Mouse (Mus musculus) regulatory T cell (primary cell): ENCODE measurements at regions not wholly inside any gene's neighbourhood (a gene's known extent, or its start where the extent isn't known, plus 50 kb on each side); places are given as distances from the start of the nearest gene placed in this dataset.

ENCODE experiments used
- in situ Hi-C: fragments of 300-600 bp; cut with MboI, MseI; formaldehyde crosslinking; loops from one replicate; pipeline ENCODE4 v1.15.1; 2025; ENCODE audit warnings: high pct_unique_total_duplicates

- in situ Hi-C loops = no loop called here
Measured at GRCm38 (mm10) chr16:76453457-76454200, 80.0 kb upstream of the Nrip1 start.

- in situ Hi-C loops = loop anchor here (5.0 kb wide), 1 partner anchor 39 kb away; no protein-coding TSS in a partner anchor
Measured at GRCm38 (mm10) chr16:76448773-76449172, 75.1 kb upstream of the Nrip1 start.

- in situ Hi-C loops = loop anchor here (5.0 kb wide), 1 partner anchor 40 kb away; no protein-coding TSS in a partner anchor
Measured at GRCm38 (mm10) chr16:76447033-76447432, 73.4 kb upstream of the Nrip1 start.

DNA sequence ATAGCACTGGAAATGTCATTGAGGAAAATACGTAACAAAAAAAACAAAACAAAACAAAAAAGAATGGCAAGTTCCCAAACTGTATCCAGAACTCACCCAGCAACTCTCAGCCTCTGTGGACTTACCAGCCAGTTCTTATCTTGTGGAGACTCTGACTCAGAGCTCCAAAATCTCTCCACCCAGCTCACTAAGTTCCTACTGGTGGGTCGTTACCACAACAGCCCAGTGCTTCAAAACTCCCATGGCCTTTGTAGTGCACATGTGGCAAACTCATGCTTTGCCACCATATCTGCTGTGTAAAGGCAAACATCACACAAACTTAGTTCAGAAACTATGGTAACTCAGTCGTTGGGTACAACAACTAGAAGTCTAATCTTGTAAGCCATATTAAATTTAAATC is 71.0 kb upstream of the Nrip1 start:
- in situ Hi-C loops = loop anchor here (5.0 kb wide), 1 partner anchor 43 kb away; no protein-coding TSS in a partner anchor

- in situ Hi-C loops = no loop called here
Measured at GRCm38 (mm10) chr16:76442635-76443034, 69.0 kb upstream of the Nrip1 start.

DNA sequence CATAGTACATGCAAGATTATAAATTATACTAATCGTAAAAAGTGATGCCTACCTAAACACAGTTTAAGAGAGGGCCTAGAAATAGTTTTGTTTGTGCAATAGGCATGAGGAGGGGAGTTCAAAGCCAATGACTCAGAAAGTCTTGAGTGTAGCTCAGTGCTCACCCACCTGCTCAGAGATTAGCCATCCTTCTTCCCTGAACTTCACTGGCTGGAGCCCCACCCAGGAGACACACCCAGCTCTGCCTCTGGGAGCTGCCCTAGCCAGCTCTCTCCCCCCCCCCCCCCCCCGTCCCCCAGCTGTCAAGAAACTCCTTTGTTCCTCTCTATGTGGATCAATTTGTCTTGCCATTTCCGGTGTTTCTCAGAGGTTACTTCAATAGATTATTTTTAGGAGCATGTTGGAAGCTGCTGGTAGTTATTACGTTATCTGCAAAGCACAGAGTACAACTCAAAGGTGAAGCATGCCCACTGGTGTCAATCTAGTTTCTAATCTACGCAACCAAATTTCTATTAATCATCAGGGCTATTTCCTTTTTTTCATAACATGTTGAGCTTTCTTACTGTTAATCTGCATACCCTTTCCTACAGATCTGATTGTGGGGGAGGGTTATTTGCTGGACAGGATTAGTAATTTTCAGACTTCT is 68.3 kb upstream of the Nrip1 start:
- in situ Hi-C loops = no loop called here

- in situ Hi-C loops = no loop called here
Measured at GRCm38 (mm10) chr16:76438093-76438883, 64.7 kb upstream of the Nrip1 start.

DNA sequence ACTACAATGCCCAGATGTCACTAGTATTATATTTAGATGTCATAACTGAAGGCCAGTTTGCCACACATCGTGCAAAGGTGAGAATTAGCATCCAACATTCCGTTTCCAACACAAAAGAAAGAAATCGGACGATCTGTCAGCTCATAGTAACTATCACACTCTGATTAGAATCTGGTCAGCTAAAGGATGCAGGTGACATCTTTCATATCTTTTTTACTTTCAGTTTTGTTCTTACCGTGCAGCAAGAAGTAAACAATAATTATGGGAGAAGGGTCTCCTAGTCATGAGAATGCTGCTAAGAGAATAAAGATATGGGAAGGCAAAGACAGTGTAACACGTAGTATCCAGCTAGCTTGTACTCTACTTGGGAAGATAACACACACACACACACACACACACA is 62.7 kb upstream of the Nrip1 start:
- in situ Hi-C loops = no loop called here

DNA sequence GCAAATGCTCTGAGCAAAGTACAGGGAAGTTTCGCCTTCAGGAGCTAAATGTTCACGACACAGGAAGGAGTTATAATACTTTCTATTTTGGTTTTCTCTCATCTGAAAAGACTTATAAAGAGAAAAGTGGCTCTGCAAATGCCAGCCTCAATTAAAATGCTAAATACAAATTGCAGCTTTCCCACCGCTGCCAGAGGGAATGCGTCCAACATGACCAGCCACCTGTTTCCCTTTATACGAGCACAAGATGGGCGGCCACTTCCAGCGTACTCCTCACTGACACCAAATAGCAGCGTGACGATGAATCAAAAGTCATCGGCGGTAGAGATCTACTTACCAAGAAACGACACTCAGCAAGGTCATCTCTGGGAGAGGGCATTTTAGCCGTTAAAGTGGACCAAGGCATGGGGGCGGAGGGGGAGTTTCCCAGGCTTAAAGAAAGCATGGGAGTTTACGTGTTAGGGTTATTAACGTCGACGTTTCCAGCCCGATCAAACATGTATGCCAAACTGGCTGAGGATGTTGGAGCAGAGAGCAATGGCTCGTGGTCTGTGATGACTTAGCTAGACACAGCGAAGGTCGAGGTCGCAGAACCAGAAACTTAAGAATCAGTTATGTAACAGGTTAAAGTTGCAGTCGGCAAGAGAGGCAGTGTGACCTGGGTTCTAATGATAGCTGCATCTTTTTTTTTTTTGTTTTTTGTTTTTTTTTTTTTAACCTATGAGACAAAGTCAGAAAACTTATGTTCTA is 59.6 kb upstream of the Nrip1 start:
- in situ Hi-C loops = no loop called here

DNA sequence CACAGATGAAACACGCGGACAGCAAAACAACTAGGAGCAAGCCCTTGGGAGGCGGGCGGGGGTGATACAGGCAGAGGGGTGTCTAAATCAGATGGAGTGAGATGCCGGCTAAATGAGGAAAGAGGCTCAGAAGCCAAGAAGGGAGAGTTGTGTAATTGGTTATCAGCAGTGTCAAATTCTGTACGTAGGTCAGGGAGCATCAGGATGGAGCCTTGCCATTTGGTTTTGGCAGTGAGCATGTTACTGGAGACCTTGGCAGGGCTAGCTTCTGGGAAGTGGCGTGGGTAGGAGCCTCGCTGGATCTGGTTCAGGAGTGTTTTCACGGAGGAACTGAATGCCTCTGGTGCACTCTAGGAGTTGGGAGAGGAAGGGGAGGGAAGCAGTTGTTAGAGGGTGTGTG is 58.7 kb upstream of the Nrip1 start:
- in situ Hi-C loops = no loop called here

DNA sequence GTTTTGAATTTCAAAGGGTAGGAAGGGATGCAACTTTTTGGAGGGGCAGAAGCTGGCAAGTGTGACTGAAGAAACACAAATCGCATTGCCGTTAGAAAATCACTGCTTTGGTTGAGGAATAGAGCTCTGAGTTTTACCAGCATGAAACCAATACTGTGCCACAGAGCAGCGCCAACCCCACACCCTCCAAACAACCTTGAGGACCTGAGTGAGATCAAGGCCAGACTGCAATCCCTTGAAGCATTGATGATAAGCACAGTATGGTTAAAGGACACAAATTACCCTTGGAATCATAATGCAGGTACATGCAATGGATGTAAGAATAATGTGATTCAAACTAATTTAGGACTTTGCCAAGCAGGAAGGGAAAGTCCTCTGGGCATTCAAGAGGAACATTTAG is 55.5 kb upstream of the Nrip1 start:
- in situ Hi-C loops = no loop called here

GRCm38 (mm10) chr16:76423964-76424363 is 50.3 kb upstream of the Nrip1 start:
- in situ Hi-C loops = no loop called here
